Mouse (Mus musculus): ENCODE measurements at regions not wholly inside any gene's neighbourhood (a gene's known extent, or its start where the extent isn't known, plus 50 kb on each side); places are given as distances from the start of the nearest gene placed in this dataset.

DNA sequence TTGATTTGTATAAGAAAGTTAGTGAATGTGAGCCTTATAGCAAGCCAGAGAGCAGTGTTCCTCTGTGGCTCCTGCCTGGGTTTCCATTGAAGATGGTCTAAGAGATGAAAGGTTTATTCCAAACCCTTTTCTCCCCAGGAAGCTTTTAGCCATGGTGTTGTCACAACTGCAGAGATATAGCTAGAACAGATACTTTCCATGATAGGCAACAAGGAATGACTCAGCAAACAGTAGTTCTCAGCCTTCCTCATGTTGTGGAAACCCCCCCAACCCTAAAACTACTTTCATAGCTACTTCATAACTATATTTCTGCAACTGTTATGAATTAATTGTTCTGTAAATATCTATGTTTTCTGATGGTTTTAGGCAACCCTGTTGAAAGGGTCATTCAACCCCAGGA, 53.5 kb upstream of the Ercc6l2 start:
- DNase-seq: no peak
- H3K4me3 ChIP-seq (ENCODE audit: insufficient read depth, low read depth, low read length): no peak overlapping the region
- TF ChIP-seq CTCF (conservative IDR thresholded peaks at IDR 0.05; ENCODE audit: insufficient read depth, insufficient read length, low read depth, low read length) (no peak), POLR2A (IDR thresholded peaks at IDR 0.05; ENCODE audit: low read depth, low read length) (no peak)

More for the DNA sequence above, 53.5 kb upstream of the Ercc6l2 start:
- H3K4me1 ChIP-seq (ENCODE audit: control insufficient read depth, insufficient read depth, low read length): no peaks in the 10 kb centered on the region; the same call in 1 of the 2 replicates
- no peaks in the 10 kb centered on the region for H3K27me3 ChIP-seq (replicated peaks; ENCODE audit: control insufficient read depth, insufficient read depth, low read length)
- H3K36me3 ChIP-seq (ENCODE audit: control insufficient read depth, insufficient read depth, low read length): no peaks in the 10 kb centered on the region
- no peak overlapping the region for H3K27ac ChIP-seq (ENCODE audit: insufficient read depth, low read depth, low read length)
